Mouse (Mus musculus) neural tube, embryonic 14.5 days (tissue): Measurements from ENCODE around the gene Eml4. TPM values are rescaled to one million over a fixed set of nuclear protein-coding genes. Genes with fewer than 3 reads are reported as not detected.

Experiments
- ATAC-seq: fragments of 200-750 bp; cut with Nextera tagmentation; 2 replicates; pipeline ENCODE4 v1.8.0; 2017; ENCODE audit warnings: low read depth, mild to moderate bottlenecking, moderate TSS enrichment, moderate library complexity
- H3K27ac ChIP-seq: fragments of 300-500 bp; sonication (generic); 2 replicates; pipeline ENCODE4 v1.5.1; 2014; ENCODE audit warnings: low read depth, mild to moderate bottlenecking, control low read depth, low read length, moderate library complexity, mixed read lengths
- H3K27me3 ChIP-seq: fragments of 300-500 bp; sonication (generic); 2 replicates; pipeline ENCODE4 v1.6.1; 2014; ENCODE audit warnings: low read length; ENCODE audit not compliant: control insufficient read depth, insufficient read depth
- H3K36me3 ChIP-seq: fragments of 300-500 bp; sonication (generic); 2 replicates; pipeline ENCODE4 v1.6.1; 2014; ENCODE audit warnings: low read length, mixed read lengths; ENCODE audit not compliant: control insufficient read depth, insufficient read depth
- H3K4me1 ChIP-seq: fragments of 300-500 bp; sonication (generic); 2 replicates; pipeline ENCODE4 v1.6.1; 2014; ENCODE audit warnings: low read length; ENCODE audit not compliant: control insufficient read depth, insufficient read depth
- H3K4me2 ChIP-seq: fragments of 300-500 bp; sonication (generic); 2 replicates; pipeline ENCODE4 v1.6.1; 2014; ENCODE audit warnings: mild to moderate bottlenecking, low read depth, low read length, control low read depth
- H3K4me3 ChIP-seq: fragments of 300-500 bp; sonication (generic); 2 replicates; pipeline ENCODE4 v1.5.1; 2014; ENCODE audit warnings: low read depth, low read length, control low read depth, mixed read lengths
- H3K9ac ChIP-seq: fragments of 300-500 bp; sonication (generic); replicated peaks from 2 replicates; pipeline ENCODE4 v1.6.1; 2014; ENCODE audit warnings: low read depth, mild to moderate bottlenecking, control low read depth, low read length, mixed read lengths
- H3K9me3 ChIP-seq: fragments of 300-500 bp; sonication (generic); 2 replicates; pipeline ENCODE4 v1.6.1; 2016; ENCODE audit warnings: low read length; ENCODE audit not compliant: control insufficient read depth
- WGBS: fragments of 180-500 bp; shearing (Covaris S2); extraction: QIAGEN DNeasy Blood & Tissue Kit; methylation state at CpG from one replicate; pipeline ENCODE4 v1.1.7; 2014; 5-methylcytosine and 5-hydroxymethylcytosine counted together
- polyA plus RNA-seq: library from polyadenylated mRNA; unstranded; fragments of >200 nt; fragmentation: Nextera tagmentation; extraction: Ambion mirVana; gene quantifications from 2 replicates; pipeline ENCODE4 v1.2.1, GENCODE M21; 2014

The Eml4 gene
- polyA plus RNA-seq, 1 experiment from 2014 or later: 36.2 TPM

- peaks cover 35% of the 10 kb centered on the region; the same call in 1 of the 2 replicates for H3K36me3 ChIP-seq
Measured at GRCm38 (mm10) chr17:83452451-83452850, 101.7 kb downstream of the Eml4 start.

GRCm38 (mm10) chr17:83453587-83453986, 102.9 kb downstream of the Eml4 start:
- H3K27ac ChIP-seq: no peak overlapping the region
- 92% methylated on average over 5 of the region's 5 CpGs for WGBS

More at GRCm38 (mm10) chr17:83452451-83452850, 101.7 kb downstream of the Eml4 start:
- no peak overlapping the region for H3K4me2 ChIP-seq
- H3K27me3 ChIP-seq: no peaks in the 10 kb centered on the region
- H3K9me3 ChIP-seq: no peaks in the 10 kb centered on the region
- H3K4me3 ChIP-seq: no peak overlapping the region
- ATAC-seq: no peak
- H3K9ac ChIP-seq: no peak overlapping the region
- no peaks in the 10 kb centered on the region for H3K4me1 ChIP-seq
- no peak overlapping the region for H3K27ac ChIP-seq
- WGBS: 97% methylated on average over 8 of the region's 8 CpGs

GRCm38 (mm10) chr17:83457271-83457670, 106.5 kb downstream of the Eml4 start:
- no peaks in the 10 kb centered on the region for H3K9me3 ChIP-seq
- peaks cover 30% of the 10 kb centered on the region for H3K36me3 ChIP-seq
- no peak overlapping the region for H3K4me2 ChIP-seq

More at GRCm38 (mm10) chr17:83453587-83453986, 102.9 kb downstream of the Eml4 start:
- H3K36me3 ChIP-seq: peaks cover 35% of the 10 kb centered on the region; the same call in 1 of the 2 replicates
- no peak overlapping the region for H3K4me2 ChIP-seq
- H3K9me3 ChIP-seq: no peaks in the 10 kb centered on the region
- H3K9ac ChIP-seq: no peak overlapping the region
- H3K4me1 ChIP-seq: no peaks in the 10 kb centered on the region
- no peaks in the 10 kb centered on the region for H3K27me3 ChIP-seq
- no peak overlapping the region for H3K4me3 ChIP-seq
- no peak for ATAC-seq

DNA sequence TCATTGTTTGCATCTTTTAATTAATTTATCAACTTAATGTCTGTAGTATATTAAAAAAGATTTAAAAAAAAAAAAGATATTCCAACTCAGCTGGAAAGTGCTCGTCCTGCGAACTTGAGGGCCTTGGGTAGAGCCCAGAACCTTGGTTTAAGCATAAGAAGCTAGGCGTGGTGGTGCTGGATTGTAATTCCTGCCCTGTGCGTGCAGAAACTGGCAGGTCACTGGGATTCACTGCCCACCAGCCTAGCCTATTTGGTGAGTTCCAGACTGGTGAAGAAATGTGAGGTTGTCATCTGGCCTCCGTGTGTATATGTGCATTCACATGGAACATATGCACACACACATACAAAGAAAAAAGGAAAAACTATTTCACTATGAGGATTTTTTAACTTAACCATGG, 115.2 kb downstream of the Eml4 start:
- 95% methylated on average over 5 of the region's 5 CpGs for WGBS
- no peak overlapping the region for H3K4me3 ChIP-seq
- H3K27me3 ChIP-seq: no peaks in the 10 kb centered on the region
- no peaks in the 10 kb centered on the region for H3K9me3 ChIP-seq
- H3K36me3 ChIP-seq: peaks cover 22% of the 10 kb centered on the region
- H3K27ac ChIP-seq: no peak overlapping the region
- H3K4me1 ChIP-seq: no peaks in the 10 kb centered on the region
- no peak overlapping the region for H3K9ac ChIP-seq
- ATAC-seq: no peak
- no peak overlapping the region for H3K4me2 ChIP-seq

More at GRCm38 (mm10) chr17:83457271-83457670, 106.5 kb downstream of the Eml4 start:
- no peak overlapping the region for H3K9ac ChIP-seq
- WGBS: 96% methylated on average over 1 of the region's 1 CpGs
- ATAC-seq: no peak
- no peak overlapping the region for H3K27ac ChIP-seq
- H3K4me1 ChIP-seq: no peaks in the 10 kb centered on the region
- H3K4me3 ChIP-seq: no peak overlapping the region
- H3K27me3 ChIP-seq: no peaks in the 10 kb centered on the region

- H3K4me2 ChIP-seq: no peak overlapping the region
- 64% methylated on average over 6 of the region's 6 CpGs for WGBS
- no peaks in the 10 kb centered on the region for H3K27me3 ChIP-seq
- peaks cover 20% of the 10 kb centered on the region for H3K36me3 ChIP-seq
- H3K27ac ChIP-seq: no peak overlapping the region
- no peaks in the 10 kb centered on the region for H3K4me1 ChIP-seq
- no peak for ATAC-seq
- H3K9ac ChIP-seq: no peak overlapping the region
- no peak overlapping the region for H3K4me3 ChIP-seq
- no peaks in the 10 kb centered on the region for H3K9me3 ChIP-seq
Measured at GRCm38 (mm10) chr17:83466697-83467251, 116.0 kb downstream of the Eml4 start.

DNA sequence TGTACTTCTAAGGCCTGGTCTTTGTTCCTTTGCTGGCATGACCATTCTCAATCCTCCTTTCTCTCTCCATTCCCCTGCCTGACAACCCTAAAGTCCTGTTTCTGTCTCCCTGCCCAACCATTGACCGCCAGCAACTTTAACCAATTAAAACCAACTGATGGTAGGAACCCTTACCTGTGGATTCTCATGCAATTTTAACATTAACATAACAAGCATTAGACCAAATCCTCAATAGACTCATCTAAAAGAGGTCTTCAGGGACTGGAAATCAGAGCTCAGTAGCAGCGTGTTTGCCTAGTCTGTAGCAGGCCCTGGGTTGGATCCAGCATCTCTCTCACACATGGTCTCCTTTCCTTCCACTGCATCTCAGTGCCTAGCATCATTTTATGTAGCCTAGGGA, 118.9 kb downstream of the Eml4 start:
- no peak overlapping the region for H3K27ac ChIP-seq
- H3K9me3 ChIP-seq: no peaks in the 10 kb centered on the region
- H3K4me2 ChIP-seq: no peak overlapping the region
- 87% methylated on average over 2 of the region's 2 CpGs for WGBS
- H3K36me3 ChIP-seq: peaks cover 19% of the 10 kb centered on the region; the same call in 1 of the 2 replicates
- H3K4me1 ChIP-seq: no peaks in the 10 kb centered on the region
- no peak overlapping the region for H3K9ac ChIP-seq
- no peak overlapping the region for H3K4me3 ChIP-seq
- ATAC-seq: no peak
- H3K27me3 ChIP-seq: no peaks in the 10 kb centered on the region

- H3K36me3 ChIP-seq: peaks cover 34% of the 10 kb centered on the region
Measured at GRCm38 (mm10) chr17:83477089-83477488, 126.4 kb downstream of the Eml4 start.

DNA sequence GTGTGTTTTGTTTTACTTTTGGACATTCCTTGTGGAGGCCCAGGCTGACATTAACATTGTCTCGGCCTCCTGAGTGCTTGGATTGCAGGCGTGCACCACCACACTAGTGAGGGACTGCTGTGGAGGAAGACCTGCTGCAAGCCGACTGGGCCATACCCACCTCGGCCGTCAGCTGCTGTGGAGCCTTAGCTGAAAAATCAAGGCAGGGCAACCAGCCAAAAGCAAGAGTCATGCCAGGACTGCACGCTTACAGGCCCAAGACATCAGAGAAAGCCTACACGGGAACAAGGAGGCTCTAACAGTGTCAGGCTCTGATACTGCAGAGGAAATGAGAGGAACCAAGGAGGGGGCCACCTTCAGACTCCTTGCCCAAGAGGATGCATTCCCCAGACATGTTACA, 130.8 kb downstream of the Eml4 start:
- no peak for ATAC-seq
- WGBS: 88% methylated on average over 7 of the region's 7 CpGs
- peaks cover 23% of the 10 kb centered on the region for H3K36me3 ChIP-seq

More at GRCm38 (mm10) chr17:83477089-83477488, 126.4 kb downstream of the Eml4 start:
- Histone ChIP-seq H3K27me3 (no peaks in the 10 kb centered on the region), H3K27ac (no peak overlapping the region), H3K9me3 (no peaks in the 10 kb centered on the region), H3K4me3 (no peak overlapping the region), H3K9ac (no peak overlapping the region), H3K4me2 (no peak overlapping the region), H3K4me1 (no peaks in the 10 kb centered on the region)
- 96% methylated on average over 12 of the region's 12 CpGs for WGBS
- ATAC-seq: no peak

DNA sequence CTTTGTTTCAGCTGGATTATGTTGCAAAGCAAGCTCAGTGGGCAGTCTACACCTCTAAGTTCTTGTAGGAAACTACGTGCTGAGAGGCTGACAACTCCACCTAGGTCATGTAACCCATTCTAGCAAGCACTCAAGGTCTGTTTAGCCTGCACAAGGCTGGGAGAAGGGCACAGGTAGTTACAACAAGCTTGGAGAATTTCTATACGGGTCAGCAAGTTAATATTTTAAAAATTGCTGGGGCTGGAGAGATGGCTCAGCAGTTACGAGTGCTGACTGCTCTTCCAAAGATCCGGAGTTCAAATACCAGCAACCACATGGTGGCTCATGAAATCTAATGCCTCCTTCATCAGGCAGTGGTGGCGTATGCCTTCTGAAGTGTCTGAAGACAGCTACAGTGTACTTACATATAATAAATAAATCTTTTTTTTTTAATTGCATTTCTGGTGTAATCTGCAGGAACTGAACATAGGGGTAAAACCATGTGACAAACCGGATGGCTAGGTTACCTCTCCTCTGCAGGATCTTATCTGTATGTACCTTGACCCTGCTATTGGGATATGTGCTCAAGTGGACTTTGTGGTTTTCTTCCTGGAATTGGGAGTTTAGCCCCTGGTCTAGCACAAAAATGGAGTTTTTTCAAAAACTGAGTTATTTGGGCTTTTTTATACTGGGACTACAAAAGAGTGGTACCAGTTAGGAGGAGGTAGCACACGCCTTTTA, 132.2 kb downstream of the Eml4 start:
- WGBS: 94% methylated on average over 7 of the region's 7 CpGs
- H3K4me3 ChIP-seq: no peak overlapping the region
- no peaks in the 10 kb centered on the region for H3K9me3 ChIP-seq
- H3K9ac ChIP-seq: no peak overlapping the region
- H3K4me1 ChIP-seq: no peaks in the 10 kb centered on the region
- no peak overlapping the region for H3K4me2 ChIP-seq
- no peaks in the 10 kb centered on the region for H3K27me3 ChIP-seq
- no peak overlapping the region for H3K27ac ChIP-seq
- no peak for ATAC-seq
- H3K36me3 ChIP-seq: peaks cover 11% of the 10 kb centered on the region

More for the DNA sequence above, 130.8 kb downstream of the Eml4 start:
- no peak overlapping the region for H3K27ac ChIP-seq
- H3K9ac ChIP-seq: no peak overlapping the region
- no peak overlapping the region for H3K4me3 ChIP-seq
- no peak overlapping the region for H3K4me2 ChIP-seq
- H3K9me3 ChIP-seq: no peaks in the 10 kb centered on the region
- H3K27me3 ChIP-seq: no peaks in the 10 kb centered on the region
- H3K4me1 ChIP-seq: no peaks in the 10 kb centered on the region
